Mouse (Mus musculus): ENCODE results near the gene Map6. TPM values are rescaled to one million over a fixed set of nuclear protein-coding genes. Genes with fewer than 3 reads are reported as not detected.

Gene Map6
- polyA plus RNA-seq, 1 experiment from 2014 or later, result 10.2 TPM

GRCm38 (mm10) chr7:99248906-99249581 lies 18.2 kb upstream of the Map6 start:
- DNase-seq (ENCODE audit: low spot score), result no peak
- peaks cover 11% of the 10 kb centered on the region for H3K27me3 ChIP-seq (replicated peaks; ENCODE audit: control insufficient read depth, insufficient read depth, low read length)
- 3% methylated on average over 23 of the region's 44 CpGs for WGBS
- no peak overlapping the region for H3K27ac ChIP-seq (replicated peaks; ENCODE audit: low read depth, low read length)
- H3K4me2 ChIP-seq (ENCODE audit: low read depth, low read length), result peak overlapping the region; percentile 76
- peak overlapping the region; percentile 56 for H3K9ac ChIP-seq (ENCODE audit: low read depth, low read length)
- H3K9me3 ChIP-seq (ENCODE audit: control insufficient read depth, low read length), result no peaks in the 10 kb centered on the region
- ATAC-seq (ENCODE audit: low read depth), result peak; percentile 27
- H3K36me3 ChIP-seq (ENCODE audit: control insufficient read depth, insufficient read depth, low read length), result no peaks in the 10 kb centered on the region
- H3K4me1 ChIP-seq (ENCODE audit: control insufficient read depth, insufficient read depth, low read length), result no peaks in the 10 kb centered on the region; the same call in 1 of the 2 replicates
- H3K4me3 ChIP-seq (ENCODE audit: low read depth, low read length), result peak overlapping the region; percentile 41

GRCm38 (mm10) chr7:99249582-99249911 lies 17.7 kb upstream of the Map6 start:
- Histone ChIP-seq H3K27ac (replicated peaks; ENCODE audit: low read depth, low read length) (no peak overlapping the region), H3K4me3 (ENCODE audit: low read depth, low read length) (peak overlapping the region; percentile 41), H3K4me2 (ENCODE audit: low read depth, low read length) (peak overlapping the region; percentile 76), H3K36me3 (ENCODE audit: control insufficient read depth, insufficient read depth, low read length) (no peaks in the 10 kb centered on the region), H3K27me3 (replicated peaks; ENCODE audit: control insufficient read depth, insufficient read depth, low read length) (peaks cover 11% of the 10 kb centered on the region), H3K4me1 (ENCODE audit: control insufficient read depth, insufficient read depth, low read length) (no peaks in the 10 kb centered on the region; the same call in 1 of the 2 replicates), H3K9ac (ENCODE audit: low read depth, low read length) (0 out of 2 replicates have a peak overlapping the region, but pooled peaks have one; percentile 56), H3K9me3 (ENCODE audit: control insufficient read depth, low read length) (no peaks in the 10 kb centered on the region)
- peak; percentile 61 for ATAC-seq (ENCODE audit: low read depth)
- DNase-seq (ENCODE audit: low spot score), result peak; percentile 92
- WGBS, result 2% methylated on average over 10 of the region's 10 CpGs

- no peak for ATAC-seq (ENCODE audit: low read depth)
- no peak overlapping the region for H3K9ac ChIP-seq (ENCODE audit: low read depth, low read length)
- WGBS, result 30% methylated on average over 9 of the region's 9 CpGs
Observed at GRCm38 (mm10) chr7:99250386-99250785, 16.9 kb upstream of the Map6 start.

GRCm38 (mm10) chr7:99255006-99255405 lies 12.2 kb upstream of the Map6 start:
- DNase-seq (ENCODE audit: low spot score), result no peak
- Histone ChIP-seq H3K9me3 (ENCODE audit: control insufficient read depth, low read length) (no peaks in the 10 kb centered on the region), H3K27me3 (replicated peaks; ENCODE audit: control insufficient read depth, insufficient read depth, low read length) (no peaks in the 10 kb centered on the region), H3K27ac (replicated peaks; ENCODE audit: low read depth, low read length) (no peak overlapping the region), H3K9ac (ENCODE audit: low read depth, low read length) (no peak overlapping the region), H3K4me2 (ENCODE audit: low read depth, low read length) (no peak overlapping the region), H3K4me1 (ENCODE audit: control insufficient read depth, insufficient read depth, low read length) (no peaks in the 10 kb centered on the region), H3K4me3 (ENCODE audit: low read depth, low read length) (no peak overlapping the region), H3K36me3 (ENCODE audit: control insufficient read depth, insufficient read depth, low read length) (no peaks in the 10 kb centered on the region)
- WGBS, result 84% methylated on average over 7 of the region's 7 CpGs
- no peak for ATAC-seq (ENCODE audit: low read depth)

More at GRCm38 (mm10) chr7:99250386-99250785, 16.9 kb upstream of the Map6 start:
- no peak for DNase-seq (ENCODE audit: low spot score)
- Histone ChIP-seq H3K9me3 (ENCODE audit: control insufficient read depth, low read length) (no peaks in the 10 kb centered on the region), H3K27me3 (replicated peaks; ENCODE audit: control insufficient read depth, insufficient read depth, low read length) (peaks cover 11% of the 10 kb centered on the region), H3K4me1 (ENCODE audit: control insufficient read depth, insufficient read depth, low read length) (no peaks in the 10 kb centered on the region; the same call in 1 of the 2 replicates), H3K4me3 (ENCODE audit: low read depth, low read length) (no peak overlapping the region), H3K36me3 (ENCODE audit: control insufficient read depth, insufficient read depth, low read length) (no peaks in the 10 kb centered on the region), H3K27ac (replicated peaks; ENCODE audit: low read depth, low read length) (no peak overlapping the region), H3K4me2 (ENCODE audit: low read depth, low read length) (no peak overlapping the region)

GRCm38 (mm10) chr7:99261900-99262299 lies 5.3 kb upstream of the Map6 start:
- H3K4me1 ChIP-seq (ENCODE audit: control insufficient read depth, insufficient read depth, low read length), result no peaks in the 10 kb centered on the region
- H3K36me3 ChIP-seq (ENCODE audit: control insufficient read depth, insufficient read depth, low read length), result no peaks in the 10 kb centered on the region
- no peak overlapping the region for H3K4me3 ChIP-seq (ENCODE audit: low read depth, low read length)
- H3K9me3 ChIP-seq (ENCODE audit: control insufficient read depth, low read length), result no peaks in the 10 kb centered on the region
- no peak overlapping the region for H3K9ac ChIP-seq (ENCODE audit: low read depth, low read length)
- H3K27me3 ChIP-seq (replicated peaks; ENCODE audit: control insufficient read depth, insufficient read depth, low read length), result peaks cover 24% of the 10 kb centered on the region
- no peak overlapping the region for H3K4me2 ChIP-seq (ENCODE audit: low read depth, low read length)
- DNase-seq (ENCODE audit: low spot score) (no peak), ATAC-seq (ENCODE audit: low read depth) (no peak)
- 49% methylated on average over 3 of the region's 3 CpGs for WGBS
- H3K27ac ChIP-seq (replicated peaks; ENCODE audit: low read depth, low read length), result no peak overlapping the region

- DNase-seq (ENCODE audit: low spot score) (no peak), ATAC-seq (ENCODE audit: low read depth) (no peak)
- Histone ChIP-seq H3K9ac (ENCODE audit: low read depth, low read length) (no peak overlapping the region), H3K4me1 (ENCODE audit: control insufficient read depth, insufficient read depth, low read length) (no peaks in the 10 kb centered on the region), H3K4me3 (ENCODE audit: low read depth, low read length) (no peak overlapping the region), H3K36me3 (ENCODE audit: control insufficient read depth, insufficient read depth, low read length) (no peaks in the 10 kb centered on the region), H3K9me3 (ENCODE audit: control insufficient read depth, low read length) (no peaks in the 10 kb centered on the region), H3K4me2 (ENCODE audit: low read depth, low read length) (no peak overlapping the region), H3K27ac (replicated peaks; ENCODE audit: low read depth, low read length) (no peak overlapping the region), H3K27me3 (replicated peaks; ENCODE audit: control insufficient read depth, insufficient read depth, low read length) (peaks cover 40% of the 10 kb centered on the region)
- WGBS, result 47% methylated on average over 4 of the region's 4 CpGs
Observed at GRCm38 (mm10) chr7:99263509-99263908, 3.7 kb upstream of the Map6 start.

GRCm38 (mm10) chr7:99264597-99264996 lies 2.6 kb upstream of the Map6 start:
- ATAC-seq (ENCODE audit: low read depth) (no peak), DNase-seq (ENCODE audit: low spot score) (no peak)

GRCm38 (mm10) chr7:99267897-99268505 lies 754 bp downstream of the Map6 start:
- no peak overlapping the region; the same call in 1 of the 2 replicates for H3K27ac ChIP-seq (replicated peaks; ENCODE audit: low read depth, low read length)
- peaks cover 58% of the 10 kb centered on the region for H3K27me3 ChIP-seq (replicated peaks; ENCODE audit: control insufficient read depth, insufficient read depth, low read length)
- 2% methylated on average over 14 of the region's 59 CpGs for WGBS

More at GRCm38 (mm10) chr7:99264597-99264996, 2.6 kb upstream of the Map6 start:
- Histone ChIP-seq H3K9me3 (ENCODE audit: control insufficient read depth, low read length) (no peaks in the 10 kb centered on the region), H3K36me3 (ENCODE audit: control insufficient read depth, insufficient read depth, low read length) (no peaks in the 10 kb centered on the region), H3K4me2 (ENCODE audit: low read depth, low read length) (no peak overlapping the region), H3K27me3 (replicated peaks; ENCODE audit: control insufficient read depth, insufficient read depth, low read length) (peaks cover 51% of the 10 kb centered on the region), H3K4me3 (ENCODE audit: low read depth, low read length) (no peak overlapping the region), H3K27ac (replicated peaks; ENCODE audit: low read depth, low read length) (no peak overlapping the region), H3K9ac (ENCODE audit: low read depth, low read length) (no peak overlapping the region), H3K4me1 (ENCODE audit: control insufficient read depth, insufficient read depth, low read length) (no peaks in the 10 kb centered on the region)

More at GRCm38 (mm10) chr7:99267897-99268505, 754 bp downstream of the Map6 start:
- Histone ChIP-seq H3K9me3 (ENCODE audit: control insufficient read depth, low read length) (no peaks in the 10 kb centered on the region), H3K4me1 (ENCODE audit: control insufficient read depth, insufficient read depth, low read length) (no peaks in the 10 kb centered on the region), H3K4me3 (ENCODE audit: low read depth, low read length) (peak overlapping the region; percentile 53), H3K36me3 (ENCODE audit: control insufficient read depth, insufficient read depth, low read length) (no peaks in the 10 kb centered on the region), H3K9ac (ENCODE audit: low read depth, low read length) (peak overlapping the region; percentile 55), H3K4me2 (ENCODE audit: low read depth, low read length) (peak overlapping the region; percentile 82)
- DNase-seq (ENCODE audit: low spot score), result peak; percentile 82
- peak; percentile 82 for ATAC-seq (ENCODE audit: low read depth)

Measured in embryonic facial prominence, embryonic 14.5 days (tissue).